Mouse (Mus musculus) forebrain, embryonic 11.5 days (tissue): Measurements from ENCODE around the gene Rims1. TPM values are rescaled to one million over a fixed set of nuclear protein-coding genes. Genes with fewer than 3 reads are reported as not detected.
A peak's percentile ranks its signal among the peaks of the same experiment; 100 is the strongest.

Source experiments
- ATAC-seq: fragments of 200-750 bp; cut with Nextera tagmentation; replicated peaks from 2 replicates; pipeline ENCODE4 v1.8.0; 2017; ENCODE audit warnings: moderate TSS enrichment; ENCODE audit not compliant: low FRiP score
- DNase-seq: peaks from one replicate; pipeline ENCODE4 v3.0.0-alpha.2; 2017; ENCODE audit warnings: low spot score
- H3K27ac ChIP-seq: fragments of 300-500 bp; sonication (generic); 2 replicates; pipeline ENCODE4 v1.5.1; 2014; ENCODE audit warnings: low read depth, low read length
- H3K27me3 ChIP-seq: fragments of 300-500 bp; sonication (generic); 2 replicates; pipeline ENCODE4 v1.6.1; 2014; ENCODE audit warnings: mild to moderate bottlenecking, low read length, mixed read lengths; ENCODE audit not compliant: control insufficient read depth, insufficient read depth
- H3K36me3 ChIP-seq: fragments of 300-500 bp; sonication (generic); 2 replicates; pipeline ENCODE4 v1.6.1; 2014; ENCODE audit warnings: mild to moderate bottlenecking, low read length, moderate library complexity, mixed read lengths; ENCODE audit not compliant: control insufficient read depth, insufficient read depth
- H3K4me1 ChIP-seq: fragments of 300-500 bp; sonication (generic); replicated peaks from 2 replicates; pipeline ENCODE4 v1.6.1; 2014; ENCODE audit warnings: low read length, mixed read lengths; ENCODE audit not compliant: control insufficient read depth, insufficient read depth
- H3K4me2 ChIP-seq: fragments of 300-500 bp; sonication (generic); 2 replicates; pipeline ENCODE4 v1.6.1; 2014; ENCODE audit warnings: low read depth, mild to moderate bottlenecking, low read length, moderate library complexity, mixed read lengths; ENCODE audit not compliant: severe bottlenecking
- H3K4me3 ChIP-seq: fragments of 300-500 bp; sonication (generic); 2 replicates; pipeline ENCODE4 v1.5.1; 2014; ENCODE audit warnings: low read depth, low read length
- H3K9ac ChIP-seq: fragments of 300-500 bp; sonication (generic); 2 replicates; pipeline ENCODE4 v1.6.1; 2014; ENCODE audit warnings: low read length
- H3K9me3 ChIP-seq: fragments of 300-500 bp; sonication (generic); 2 replicates; pipeline ENCODE4 v1.6.1; 2016; ENCODE audit warnings: low read length, mixed read lengths; ENCODE audit not compliant: control insufficient read depth
- WGBS: fragments of 180-500 bp; shearing (Covaris S2); extraction: QIAGEN DNeasy Blood & Tissue Kit; methylation state at CpG from one replicate; pipeline ENCODE4 v1.1.7; 2014; 5-methylcytosine and 5-hydroxymethylcytosine counted together
- polyA plus RNA-seq: library from polyadenylated mRNA; unstranded; fragments of >200 nt; fragmentation: Nextera tagmentation; extraction: Ambion mirVana; gene quantifications from 2 replicates; pipeline ENCODE4 v1.2.1, GENCODE M21; 2014

Gene Rims1
- polyA plus RNA-seq, 1 experiment from 2014 or later: 3.1 TPM

GRCm38 (mm10) chr1:22632551-22632950, 173.2 kb downstream of the Rims1 start:
- H3K4me3 ChIP-seq: no peak overlapping the region
- H3K27me3 ChIP-seq: no peaks in the 10 kb centered on the region
- no peaks in the 10 kb centered on the region; the same call in 1 of the 2 replicates for H3K4me1 ChIP-seq
- no peaks in the 10 kb centered on the region for H3K36me3 ChIP-seq
- H3K9ac ChIP-seq: no peak overlapping the region
- no peak overlapping the region for H3K27ac ChIP-seq
- H3K9me3 ChIP-seq: no peaks in the 10 kb centered on the region
- DNase-seq: no peak
- H3K4me2 ChIP-seq: no peak overlapping the region
- 85% methylated on average over 7 of the region's 7 CpGs for WGBS
- ATAC-seq: no peak

- no peaks in the 10 kb centered on the region for H3K27me3 ChIP-seq
- ATAC-seq: no peak
- H3K27ac ChIP-seq: no peak overlapping the region
- H3K36me3 ChIP-seq: no peaks in the 10 kb centered on the region
- H3K4me2 ChIP-seq: no peak overlapping the region
- no peak overlapping the region for H3K9ac ChIP-seq
- H3K4me3 ChIP-seq: no peak overlapping the region
- DNase-seq: no peak
- WGBS: 90% methylated on average over 6 of the region's 6 CpGs
- no peaks in the 10 kb centered on the region for H3K9me3 ChIP-seq
- no peaks in the 10 kb centered on the region; the same call in 1 of the 2 replicates for H3K4me1 ChIP-seq
Measured at GRCm38 (mm10) chr1:22631991-22632390, 173.8 kb downstream of the Rims1 start.

DNA sequence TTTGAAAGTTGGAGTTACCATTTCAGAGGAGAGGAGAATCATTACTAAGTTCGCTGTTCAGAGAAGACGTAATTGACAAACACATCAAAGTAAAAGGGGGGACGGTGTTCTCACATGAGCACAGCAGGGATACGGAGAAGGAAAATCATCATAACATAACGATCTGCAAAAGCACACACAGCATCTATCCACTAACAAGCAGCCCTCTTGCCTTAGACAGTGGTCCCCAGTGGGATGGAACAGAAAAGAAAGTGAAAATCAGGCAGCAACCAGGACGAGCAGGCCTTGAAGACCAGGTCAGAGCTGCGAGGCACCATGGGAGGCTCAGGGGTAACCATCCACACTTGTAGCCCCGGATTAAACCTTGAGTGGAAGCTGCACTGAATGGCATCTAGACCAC, 176.8 kb downstream of the Rims1 start:
- 63% methylated on average over 8 of the region's 8 CpGs for WGBS
- Histone ChIP-seq H3K9ac (no peak overlapping the region), H3K36me3 (no peaks in the 10 kb centered on the region), H3K27me3 (no peaks in the 10 kb centered on the region), H3K4me1 (no peaks in the 10 kb centered on the region; the same call in 1 of the 2 replicates), H3K4me2 (no peak overlapping the region), H3K27ac (no peak overlapping the region), H3K9me3 (no peaks in the 10 kb centered on the region), H3K4me3 (no peak overlapping the region)
- ATAC-seq: no peak
- no peak for DNase-seq

DNA sequence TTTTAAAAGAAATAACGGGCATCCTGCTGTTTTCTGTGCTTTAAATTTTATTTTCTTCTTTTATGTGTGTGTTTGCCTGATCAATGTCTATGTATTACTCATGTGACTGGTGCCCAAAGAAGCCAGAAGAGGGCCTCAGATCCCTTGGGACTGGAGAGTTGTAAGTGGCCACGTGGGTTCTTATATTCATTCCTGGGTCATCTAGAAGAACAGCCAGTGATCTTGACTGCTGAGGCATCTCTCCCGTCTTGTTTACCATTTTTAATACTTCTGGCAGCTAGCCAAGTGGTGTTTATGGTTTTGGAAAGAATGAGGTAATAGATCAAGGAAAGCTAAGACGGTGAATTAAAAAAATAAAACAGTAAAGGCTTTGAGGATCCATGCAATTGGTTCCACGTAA, 178.8 kb downstream of the Rims1 start:
- Histone ChIP-seq H3K4me3 (no peak overlapping the region), H3K36me3 (no peaks in the 10 kb centered on the region), H3K4me2 (no peak overlapping the region), H3K27ac (no peak overlapping the region), H3K27me3 (no peaks in the 10 kb centered on the region), H3K9ac (no peak overlapping the region), H3K4me1 (no peaks in the 10 kb centered on the region; the same call in 1 of the 2 replicates), H3K9me3 (no peaks in the 10 kb centered on the region)
- DNase-seq: no peak
- 59% methylated on average over 5 of the region's 5 CpGs for WGBS
- ATAC-seq: no peak; the same call in 1 of the 2 replicates

GRCm38 (mm10) chr1:22626295-22626694, 179.5 kb downstream of the Rims1 start:
- no peak for DNase-seq
- Histone ChIP-seq H3K4me1 (no peaks in the 10 kb centered on the region; the same call in 1 of the 2 replicates), H3K9me3 (no peaks in the 10 kb centered on the region), H3K36me3 (no peaks in the 10 kb centered on the region), H3K4me2 (no peak overlapping the region), H3K9ac (no peak overlapping the region), H3K27me3 (no peaks in the 10 kb centered on the region), H3K4me3 (no peak overlapping the region), H3K27ac (no peak overlapping the region)
- no peak for ATAC-seq
- 74% methylated on average over 3 of the region's 3 CpGs for WGBS

DNA sequence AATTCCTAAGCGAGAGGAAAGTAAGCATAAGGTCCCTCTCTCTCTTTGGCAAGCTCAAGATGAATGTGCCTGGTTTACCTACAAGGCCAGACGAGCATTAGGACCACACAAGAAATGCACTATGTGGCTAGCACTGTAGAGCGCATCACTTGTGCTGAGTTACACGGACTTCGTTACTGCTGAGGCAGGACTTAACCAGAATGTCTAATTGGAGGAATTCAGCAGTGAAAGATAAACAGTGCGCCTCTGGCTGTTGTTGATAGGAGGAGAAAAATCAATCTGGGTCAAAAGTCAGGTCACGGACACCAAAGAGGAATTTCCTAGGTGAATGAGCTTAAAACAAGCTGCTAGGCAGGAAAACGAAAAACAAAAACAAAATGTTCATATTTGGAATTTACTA, 185.0 kb downstream of the Rims1 start:
- Histone ChIP-seq H3K9me3 (no peaks in the 10 kb centered on the region; the same call in 1 of the 2 replicates), H3K4me3 (no peak overlapping the region), H3K9ac (no peak overlapping the region), H3K27ac (no peak overlapping the region), H3K4me2 (no peak overlapping the region), H3K4me1 (no peaks in the 10 kb centered on the region), H3K27me3 (no peaks in the 10 kb centered on the region), H3K36me3 (no peaks in the 10 kb centered on the region)
- DNase-seq (no peak), ATAC-seq (no peak)
- WGBS: 67% methylated on average over 8 of the region's 8 CpGs

DNA sequence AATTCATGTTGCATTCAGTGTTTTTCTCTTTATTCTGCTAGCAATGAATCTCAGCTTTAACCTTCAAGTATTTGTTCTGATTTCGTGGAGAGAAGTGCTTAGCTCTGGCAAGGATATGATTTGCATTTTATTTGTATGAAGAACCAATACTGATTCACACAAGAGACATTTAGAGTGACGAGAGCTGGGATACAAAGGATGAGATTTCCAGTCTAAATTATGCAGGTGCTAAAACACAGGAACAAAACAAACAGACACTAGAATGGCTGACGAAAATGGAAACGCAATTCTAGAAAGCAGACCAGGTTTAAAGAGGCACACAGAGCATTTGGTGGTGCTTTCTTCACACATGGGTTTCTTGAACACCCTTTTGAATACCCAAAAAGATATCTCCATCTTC, 190.2 kb downstream of the Rims1 start:
- no peak overlapping the region for H3K9ac ChIP-seq
- no peak for DNase-seq
- H3K27me3 ChIP-seq: no peaks in the 10 kb centered on the region
- WGBS: 78% methylated on average over 4 of the region's 4 CpGs
- H3K9me3 ChIP-seq: no peaks in the 10 kb centered on the region; the same call in 1 of the 2 replicates
- no peaks in the 10 kb centered on the region for H3K4me1 ChIP-seq
- no peak overlapping the region for H3K4me2 ChIP-seq
- no peak for ATAC-seq
- H3K4me3 ChIP-seq: no peak overlapping the region
- no peaks in the 10 kb centered on the region for H3K36me3 ChIP-seq
- no peak overlapping the region for H3K27ac ChIP-seq

DNA sequence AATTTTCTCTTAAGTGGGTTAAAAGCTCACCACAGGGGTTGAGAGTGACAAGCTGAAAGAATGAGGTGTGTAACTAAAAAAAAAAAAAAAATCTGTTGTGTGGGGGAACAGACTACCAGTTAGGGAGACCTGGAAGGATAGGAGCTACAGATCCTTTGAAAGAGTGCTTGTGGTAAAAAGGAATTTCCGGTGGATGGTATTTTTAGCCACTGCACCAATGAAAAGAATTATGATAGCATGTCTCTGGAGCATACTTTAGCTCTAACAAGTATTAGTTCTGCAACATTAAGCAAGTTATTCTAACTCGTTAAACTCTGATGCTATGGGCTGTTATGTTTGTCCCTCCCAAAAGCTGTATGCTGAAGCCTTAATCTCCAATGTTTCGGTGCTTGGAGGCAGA, 192.2 kb downstream of the Rims1 start:
- no peak overlapping the region for H3K9ac ChIP-seq
- DNase-seq: no peak
- H3K36me3 ChIP-seq: no peaks in the 10 kb centered on the region
- H3K4me2 ChIP-seq: no peak overlapping the region
- no peak for ATAC-seq
- H3K9me3 ChIP-seq: no peaks in the 10 kb centered on the region
- no peak overlapping the region for H3K4me3 ChIP-seq
- H3K27me3 ChIP-seq: no peaks in the 10 kb centered on the region
- no peak overlapping the region for H3K27ac ChIP-seq
- 75% methylated on average over 3 of the region's 3 CpGs for WGBS
- no peaks in the 10 kb centered on the region for H3K4me1 ChIP-seq

DNA sequence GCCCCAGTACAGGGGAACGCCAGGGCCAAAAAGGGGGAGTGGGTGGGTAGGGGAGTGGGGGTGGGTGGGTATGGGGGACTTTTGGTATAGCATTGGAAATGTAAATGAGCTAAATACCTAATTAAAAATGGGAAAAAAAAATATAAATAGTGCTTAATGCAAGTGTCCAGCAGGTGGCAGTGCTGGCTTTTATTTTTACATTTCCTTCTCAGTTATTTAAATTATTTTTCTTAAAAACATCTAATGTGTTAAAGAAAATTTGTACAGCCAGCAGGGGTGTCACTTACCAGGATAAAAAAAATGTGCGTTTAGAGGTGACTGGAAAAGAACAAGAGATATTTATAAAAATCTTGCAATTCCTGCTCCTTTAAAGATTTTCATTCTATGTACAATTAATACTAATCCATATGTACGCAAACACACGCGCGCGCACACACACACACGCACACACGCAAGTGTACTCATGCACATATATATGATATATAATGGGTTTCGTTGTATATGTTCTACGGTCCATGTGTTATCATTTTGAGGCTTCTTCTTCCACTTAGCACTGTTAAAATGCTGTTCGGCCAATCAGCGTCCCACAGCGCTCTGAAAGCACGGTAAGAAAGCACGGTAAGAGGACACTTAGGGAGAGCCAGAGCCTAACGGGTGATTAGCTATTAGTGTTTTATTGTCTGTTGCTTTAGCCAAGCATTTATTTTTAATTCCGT, 201.3 kb downstream of the Rims1 start:
- H3K36me3 ChIP-seq: no peaks in the 10 kb centered on the region
- no peaks in the 10 kb centered on the region for H3K27me3 ChIP-seq
- H3K27ac ChIP-seq: no peak overlapping the region
- no peak overlapping the region for H3K9ac ChIP-seq
- 0 out of 2 replicates have a peak, but pooled peaks have one; percentile 33 for ATAC-seq
- H3K9me3 ChIP-seq: no peaks in the 10 kb centered on the region
- no peak for DNase-seq
- H3K4me2 ChIP-seq: no peak overlapping the region
- H3K4me1 ChIP-seq: no peaks in the 10 kb centered on the region
- 72% methylated on average over 18 of the region's 18 CpGs for WGBS
- no peak overlapping the region for H3K4me3 ChIP-seq
